Mouse (Mus musculus) G1E-ER4 (cell line): ENCODE data around the gene Eif4h. TPM values are rescaled to one million over a fixed set of nuclear protein-coding genes. Genes with fewer than 3 reads are reported as not detected.

Experiments used
- GATA1 ChIP-seq: IDR thresholded peaks from one replicate; pipeline ENCODE4 v1.8.0; 2012; ENCODE audit warnings: low read length, inconsistent platforms
- polyA plus RNA-seq: library from polyadenylated mRNA; stranded (reverse); fragments of >175 nt; gene quantifications from 2 replicates; pipeline ENCODE4 v1.2.3, GENCODE M21; 2012

Eif4h gene
- polyA plus RNA-seq, 1 experiment: 404 TPM

- no peak for TF ChIP-seq GATA1
These were observed 18.1 kb downstream of the Eif4h start for GRCm38 (mm10) chr5:134621099-134621640.

- no peak for TF ChIP-seq GATA1
These were observed 18.8 kb downstream of the Eif4h start for GRCm38 (mm10) chr5:134620457-134620856.

GRCm38 (mm10) chr5:134617071-134617470 lies 22.2 kb downstream of the Eif4h start:
- TF ChIP-seq GATA1: no peak

- TF ChIP-seq GATA1: no peak
These were observed 23.5 kb downstream of the Eif4h start for GRCm38 (mm10) chr5:134615780-134616179.

- no peak for TF ChIP-seq GATA1
These were observed 23.9 kb downstream of the Eif4h start for GRCm38 (mm10) chr5:134615380-134615779.

GRCm38 (mm10) chr5:134614802-134615201 lies 24.5 kb downstream of the Eif4h start, which contains the start of gene Lat2:
Gene Lat2, minus strand, starts transcription at chr5:134615025.
- TF ChIP-seq GATA1: no peak

GRCm38 (mm10) chr5:134614296-134614695 lies 25.0 kb downstream of the Eif4h start:
- no peak for TF ChIP-seq GATA1

- no peak for TF ChIP-seq GATA1
These were observed 25.6 kb downstream of the Eif4h start for GRCm38 (mm10) chr5:134613727-134614126.

GRCm38 (mm10) chr5:134611810-134612521 lies 27.3 kb downstream of the Eif4h start:
- no peak for TF ChIP-seq GATA1

- TF ChIP-seq GATA1: no peak
These were observed 29.2 kb downstream of the Eif4h start for GRCm38 (mm10) chr5:134609916-134610643.

- no peak for TF ChIP-seq GATA1
These were observed 32.2 kb downstream of the Eif4h start for GRCm38 (mm10) chr5:134607121-134607520.

- no peak for TF ChIP-seq GATA1
These were observed 33.0 kb downstream of the Eif4h start for GRCm38 (mm10) chr5:134606314-134606713.

GRCm38 (mm10) chr5:134604376-134604775 lies 34.9 kb downstream of the Eif4h start:
- TF ChIP-seq GATA1: no peak

- no peak for TF ChIP-seq GATA1
These were observed 41.6 kb downstream of the Eif4h start for GRCm38 (mm10) chr5:134597711-134598110.

- no peak for TF ChIP-seq GATA1
These were observed 46.2 kb downstream of the Eif4h start for GRCm38 (mm10) chr5:134593093-134593492.

- no peak for TF ChIP-seq GATA1
These were observed 47.2 kb downstream of the Eif4h start for GRCm38 (mm10) chr5:134592026-134592581.

GRCm38 (mm10) chr5:134589900-134590299 lies 49.4 kb downstream of the Eif4h start:
- TF ChIP-seq GATA1: no peak
